Mouse (Mus musculus) spleen, postnatal 10 days (tissue): Measurements from ENCODE around the gene Nat8f2.
"Not testable (repeated sequence)": the region's sequence is repeated elsewhere in the genome, so short reads cannot be mapped to it uniquely, and the experiment has no call there.

ENCODE experiments used
- DNase-seq, 2 experiments: peaks; one replicate each; pipeline ENCODE4 v3.0.0; 2021 to 2022; ENCODE audit warnings: low spot score in 2 of 2

Nat8f2 gene

DNA sequence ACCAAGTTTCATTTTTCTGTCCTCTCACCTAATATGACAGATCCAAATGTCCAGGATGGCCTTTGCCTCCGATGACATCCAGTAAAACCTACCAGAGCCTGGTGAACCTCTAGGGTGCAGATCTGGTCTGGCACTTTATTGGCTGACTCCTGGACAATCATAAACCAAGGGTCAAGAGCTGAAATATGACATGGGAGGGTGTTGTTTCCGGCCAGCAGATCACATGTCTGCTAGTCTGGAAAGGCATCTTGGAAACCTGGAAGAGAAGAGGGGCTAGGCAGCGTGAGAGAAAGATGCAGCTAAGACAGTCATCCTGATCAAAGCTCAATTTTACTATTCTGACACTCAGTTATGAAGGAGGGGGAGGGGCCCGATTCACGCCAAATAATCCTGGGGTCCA is at the start of gene Nat8f2:
TSS of gene Nat8f2 (minus strand) at position 153 of the 400 bp plus-strand sequence.
- not testable (repeated sequence) for DNase-seq

DNA sequence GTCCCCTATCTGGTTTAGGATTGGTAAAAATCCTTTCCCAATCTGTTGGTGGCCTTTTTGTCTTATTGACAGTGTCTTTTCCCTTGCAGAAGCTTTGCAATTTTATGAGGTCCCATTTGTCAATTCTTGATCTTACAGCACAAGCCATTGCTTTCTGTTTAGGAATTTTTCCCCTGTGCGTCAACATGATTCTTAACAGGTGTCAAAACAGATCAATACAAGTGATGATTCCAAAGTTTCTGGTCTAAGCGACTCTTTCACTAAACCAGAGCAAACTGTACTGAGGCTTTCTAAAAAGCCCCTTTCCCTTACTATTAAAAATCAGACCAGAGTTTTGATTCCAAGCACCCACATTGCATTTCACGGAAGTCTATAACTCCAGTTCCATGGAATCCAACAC is 49.4 kb upstream of the Nat8f2 start:
- not testable (repeated sequence) for DNase-seq

DNA sequence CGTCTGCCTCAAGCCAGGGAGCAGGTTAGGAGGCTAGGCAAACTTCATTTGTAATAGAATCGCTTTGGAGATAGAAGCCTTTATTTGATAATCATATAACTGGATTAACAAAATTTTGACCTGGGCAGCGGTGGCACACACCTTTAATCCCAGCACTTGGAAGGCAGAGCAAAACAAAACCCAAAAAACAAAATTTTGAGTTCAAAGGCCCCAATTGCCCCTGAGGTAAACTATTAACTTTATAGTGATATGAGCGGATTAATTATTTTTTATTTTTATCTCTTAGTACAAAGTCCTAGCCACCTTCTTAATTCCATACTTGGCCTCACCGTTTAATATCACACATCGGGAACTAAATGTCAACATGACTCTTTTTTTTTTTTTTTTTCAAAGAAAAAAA is 47.6 kb upstream of the Nat8f2 start:
- DNase-seq: no peak

DNA sequence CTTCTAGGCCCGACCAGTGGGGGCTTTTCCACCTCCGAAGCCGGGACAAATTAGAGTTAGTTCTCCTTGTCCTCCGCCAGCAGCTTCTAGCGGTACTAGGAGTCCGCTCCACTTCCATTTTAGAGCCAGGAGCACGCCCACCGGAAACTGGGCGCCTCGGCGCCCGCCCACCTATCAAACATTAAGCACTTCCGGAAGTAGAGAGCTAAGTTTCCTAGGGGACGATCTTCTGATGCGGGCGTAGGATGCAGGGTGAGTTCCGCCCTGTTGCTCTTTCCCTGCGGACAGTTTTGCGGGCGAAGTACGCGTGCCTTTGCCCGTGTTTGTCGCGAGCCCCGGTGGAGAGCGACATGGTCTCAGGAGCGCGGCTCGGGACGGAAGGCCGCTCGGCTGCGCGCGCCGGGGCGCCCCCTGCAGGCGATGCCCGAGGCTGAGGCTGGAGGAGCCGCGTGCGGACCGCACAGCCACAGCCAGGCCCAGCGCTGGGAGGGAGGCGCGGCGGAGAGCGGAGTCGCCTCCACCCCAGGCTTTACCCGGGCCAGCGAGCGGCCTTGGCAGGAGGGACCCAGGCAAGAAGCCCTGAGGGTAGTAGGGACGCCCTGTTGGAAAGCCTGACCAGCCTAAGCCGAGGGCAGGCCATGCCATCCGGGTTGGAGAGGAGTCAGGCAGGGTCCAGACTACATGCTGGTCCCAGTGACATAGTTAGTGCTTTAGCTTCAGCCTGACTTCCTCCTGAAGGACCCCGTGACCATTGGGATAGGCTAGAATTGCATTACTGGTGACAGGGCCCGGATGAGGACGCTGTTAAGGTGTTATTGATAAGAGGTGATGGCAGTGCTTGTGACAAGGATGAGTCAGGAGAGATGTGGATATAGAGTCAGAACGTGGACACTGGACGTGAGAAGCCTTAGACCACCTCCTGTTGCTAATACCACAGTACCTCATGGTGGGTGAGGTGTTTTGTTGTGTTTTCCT is 46.9 kb upstream of the Nat8f2 start, which contains the start of gene Nat8f1:
TSS of gene Nat8f1 (minus strand) at position 149 of the 975 bp plus-strand sequence.
- DNase-seq: peak; percentile 88 to 90

DNA sequence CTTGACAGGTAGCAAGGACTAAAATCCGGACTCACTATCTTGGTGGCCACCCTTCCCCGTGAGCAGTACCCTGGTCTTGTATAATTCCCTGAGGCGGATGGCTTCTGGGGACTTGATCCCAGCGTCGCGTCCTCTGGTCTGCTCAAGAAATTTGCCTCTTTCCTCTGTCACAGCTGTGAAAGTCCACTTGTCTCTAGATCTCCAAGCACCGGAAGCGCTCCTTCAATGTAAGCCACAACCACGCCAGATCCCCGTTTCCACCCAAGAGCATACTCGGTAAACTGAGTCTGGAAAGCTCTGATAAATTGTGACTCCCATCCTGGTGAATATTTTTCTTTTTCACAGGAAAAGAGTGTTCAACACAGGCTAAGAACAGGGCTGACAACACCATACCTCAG is 46.2 kb upstream of the Nat8f2 start:
- peak in 1 of 2 experiments; percentile 35 for DNase-seq

DNA sequence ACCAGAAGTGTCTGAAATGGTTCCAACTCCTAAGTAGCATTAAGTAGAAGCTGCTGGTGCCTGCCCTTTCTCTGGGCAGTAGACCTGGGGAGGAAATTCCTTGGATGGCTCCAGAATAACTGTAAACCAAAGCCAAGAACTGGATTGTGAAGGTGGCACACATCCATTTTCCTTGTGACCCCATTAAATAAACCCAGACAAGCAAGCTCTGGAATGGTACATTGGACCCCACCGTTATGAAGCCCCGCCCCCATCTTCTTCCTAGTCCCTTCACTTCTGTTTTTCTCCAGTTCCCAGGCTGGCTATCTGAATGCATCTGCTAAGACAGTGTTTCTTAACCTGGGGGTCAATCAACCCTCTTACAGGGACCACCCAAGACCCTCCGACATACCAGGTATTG is 42.6 kb upstream of the Nat8f2 start, which contains the start of gene Tprkb:
TSS of gene Tprkb (plus strand) at position 279 of the 400 bp plus-strand sequence.
- no peak for DNase-seq

DNA sequence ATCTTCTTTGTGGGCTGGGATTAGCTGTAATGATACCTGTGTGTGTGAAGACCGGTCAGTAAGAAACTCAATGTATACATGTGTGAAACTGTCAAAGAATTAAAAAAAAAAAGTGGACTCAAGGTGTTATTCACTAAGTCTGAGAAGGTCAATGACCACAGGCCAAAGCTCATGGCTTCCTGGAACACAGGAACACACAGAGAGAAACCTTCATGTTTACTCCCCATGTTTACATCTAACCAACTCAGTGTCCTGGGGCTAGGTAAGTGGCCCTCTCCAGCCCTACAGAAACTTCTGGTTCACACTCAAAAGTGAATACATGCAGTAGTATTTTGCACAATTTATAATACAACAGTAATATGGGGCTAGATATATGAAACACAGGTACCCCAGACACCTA is 40.7 kb upstream of the Nat8f2 start:
- DNase-seq: no peak

DNA sequence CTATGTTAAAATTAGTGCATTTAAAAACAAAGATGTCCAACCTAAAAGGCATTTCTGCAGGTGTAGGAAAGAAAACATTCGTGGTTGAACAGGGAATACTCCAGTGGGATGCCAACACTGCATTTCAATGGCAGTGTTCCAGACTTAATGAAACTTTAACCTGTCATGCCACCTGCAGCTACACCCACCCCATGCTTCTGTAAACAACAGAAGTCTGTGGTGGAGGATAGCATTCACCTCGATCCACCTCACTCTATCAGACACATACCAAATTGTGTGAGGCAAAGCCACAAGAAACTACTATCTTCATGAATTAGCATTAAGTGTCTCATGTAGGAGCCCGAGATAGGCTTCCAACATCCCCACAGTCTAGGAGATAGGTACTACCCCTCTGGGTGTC is 39.4 kb upstream of the Nat8f2 start:
- no peak for DNase-seq

DNA sequence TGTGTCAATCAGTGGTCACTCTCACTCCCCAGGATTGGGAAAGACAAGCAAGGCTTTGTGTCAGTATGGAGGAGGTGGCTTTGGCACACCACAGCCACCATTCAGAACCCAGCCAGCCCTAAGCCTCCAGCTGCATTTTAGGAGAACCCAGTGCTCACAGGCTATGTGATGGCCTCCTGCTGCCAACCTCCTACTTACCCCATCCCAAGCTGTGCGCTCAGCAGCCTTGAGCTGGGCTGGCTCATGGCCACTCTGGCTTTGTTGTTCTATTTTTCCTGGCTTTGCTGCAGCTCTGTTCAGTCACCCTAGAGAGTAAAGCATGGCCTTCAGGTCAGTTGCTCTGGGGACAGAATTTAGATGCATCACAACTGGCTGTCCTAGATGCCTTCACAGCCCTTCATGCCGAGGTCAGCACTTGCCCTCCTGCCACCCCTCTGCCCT is 38.0 kb upstream of the Nat8f2 start:
- DNase-seq: not testable (repeated sequence)

DNA sequence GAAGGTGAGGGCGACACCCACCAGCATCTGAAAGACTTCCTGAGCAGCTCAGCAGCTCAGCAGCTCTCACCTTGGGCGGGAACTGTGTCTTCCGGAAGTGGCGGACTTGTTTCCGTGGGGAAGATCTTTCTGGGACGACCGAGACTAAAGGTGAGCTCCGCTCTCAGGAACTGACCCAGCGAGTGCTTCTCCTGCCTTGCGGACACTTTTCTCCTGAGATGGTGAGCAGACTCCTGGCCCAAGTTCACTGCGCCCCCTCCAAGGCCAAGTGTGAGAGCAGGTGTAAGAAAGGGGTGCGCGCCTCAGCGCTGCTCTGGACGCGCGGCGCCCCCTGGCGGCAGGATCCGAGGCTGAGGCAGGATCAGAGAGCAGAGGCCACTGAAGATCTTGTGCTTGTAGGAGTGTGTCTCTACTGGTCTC is 35.7 kb upstream of the Nat8f2 start, which contains the start of gene Nat8f4:
TSS of gene Nat8f4 (minus strand) at position 243 of the 420 bp plus-strand sequence.
- peak; percentile 76 to 85 for DNase-seq

DNA sequence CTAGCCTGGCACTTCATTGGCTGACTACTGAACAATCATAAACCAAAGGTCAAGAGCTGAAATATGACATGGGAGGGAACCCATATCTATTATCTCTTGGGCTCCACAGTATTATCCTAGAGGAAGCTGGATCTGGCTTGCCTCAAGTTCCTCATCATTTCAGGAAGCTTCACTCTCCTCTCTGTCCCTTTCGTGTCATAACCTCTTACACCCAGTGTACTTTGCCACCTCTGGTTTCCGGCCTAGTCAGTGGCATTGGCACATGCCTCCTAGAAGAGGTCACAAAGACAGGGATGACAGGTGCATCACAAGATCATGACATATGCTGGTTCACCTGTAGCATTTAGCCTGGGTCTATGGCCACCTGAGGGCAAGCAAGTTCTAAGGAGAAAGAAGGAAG is 33.3 kb upstream of the Nat8f2 start:
- no peak for DNase-seq

DNA sequence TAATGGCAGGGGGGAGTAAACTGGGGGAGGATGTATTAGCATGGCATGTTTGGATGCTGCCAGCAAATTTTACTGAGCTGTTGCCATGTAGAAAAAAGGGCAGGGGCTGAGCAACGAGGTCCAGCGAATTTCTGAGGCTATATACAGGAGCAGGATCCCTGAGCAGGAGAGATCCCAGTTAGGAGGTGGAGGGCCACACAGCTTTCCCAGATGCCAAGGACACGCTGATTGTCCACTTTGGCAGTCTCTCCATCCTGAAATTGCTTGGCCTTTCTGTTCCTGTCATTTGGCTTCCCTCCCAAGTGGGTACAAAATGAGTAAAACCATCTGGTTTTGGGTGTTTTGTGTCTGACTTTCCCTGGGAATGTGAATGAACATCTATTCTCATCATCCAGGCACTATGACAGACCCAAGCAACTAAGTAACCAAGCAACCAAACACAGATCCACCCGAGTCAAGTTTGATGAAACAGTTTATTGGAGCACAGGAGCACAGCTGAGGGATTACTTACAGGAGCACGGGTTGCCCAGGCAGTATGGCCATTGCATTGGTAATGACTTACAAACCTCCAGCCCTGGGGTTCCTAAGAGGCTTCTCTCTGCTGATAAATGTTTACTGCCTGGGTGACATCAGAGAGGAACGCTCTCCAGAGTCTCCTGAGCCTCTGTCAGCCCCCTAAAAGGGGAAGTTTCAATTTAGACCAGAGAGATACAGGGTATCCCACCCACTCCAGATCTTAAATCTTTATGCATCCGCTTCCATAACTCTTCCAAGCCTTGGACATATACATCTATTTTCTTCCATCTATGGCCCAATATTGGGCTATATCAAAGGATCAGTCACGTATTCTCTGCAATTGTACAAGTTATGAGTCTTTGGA is 29.9 kb upstream of the Nat8f2 start:
- not testable (repeated sequence) for DNase-seq

DNA sequence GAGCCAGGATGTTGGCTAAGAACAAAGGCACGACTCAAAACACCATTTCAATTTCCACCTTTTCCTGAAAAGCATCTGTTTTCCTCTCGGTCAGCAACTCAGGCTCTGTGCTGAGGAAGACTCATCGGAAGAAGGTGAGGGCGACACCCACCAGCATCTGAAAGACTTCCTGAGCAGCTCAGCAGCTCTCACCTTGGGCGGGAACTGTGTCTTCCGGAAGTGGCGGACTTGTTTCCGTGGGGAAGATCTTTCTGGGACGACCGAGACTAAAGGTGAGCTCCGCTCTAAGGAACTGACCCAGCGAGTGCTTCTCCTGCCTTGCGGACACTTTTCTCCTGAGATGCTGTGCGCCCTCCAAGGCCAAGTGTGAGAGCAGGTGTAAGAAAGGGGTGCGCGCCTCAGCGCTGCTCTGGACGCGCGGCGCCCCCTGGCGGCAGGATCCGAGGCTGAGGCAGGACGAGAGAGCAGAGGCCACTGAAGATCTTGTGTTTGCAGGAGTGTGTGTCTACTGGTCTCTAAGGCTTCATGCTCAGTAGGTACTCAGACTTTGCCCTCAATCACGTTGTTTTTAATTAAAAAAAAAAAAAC is 26.2 kb upstream of the Nat8f2 start:
- peak in 1 of 2 experiments; percentile 27 for DNase-seq

DNA sequence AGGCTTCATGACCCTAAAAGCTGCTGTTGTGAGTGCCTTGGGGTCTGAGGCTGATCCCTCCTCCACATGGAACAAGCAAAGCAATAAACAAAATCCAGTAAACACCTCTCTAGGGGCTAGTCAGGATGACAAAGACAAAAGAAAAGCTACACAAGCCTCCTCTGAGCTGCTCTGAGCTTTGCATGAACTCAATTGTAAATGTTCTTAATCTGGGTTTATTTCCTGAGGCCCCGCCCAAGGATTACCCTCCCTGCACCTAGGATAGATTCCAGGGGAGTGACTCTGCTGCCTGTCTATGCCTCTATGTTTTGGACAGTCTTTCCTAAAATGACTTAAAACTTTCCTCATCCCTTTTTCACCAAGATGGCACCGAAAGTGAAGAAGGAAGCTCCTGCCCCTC is 20.0 kb upstream of the Nat8f2 start:
- no peak for DNase-seq

DNA sequence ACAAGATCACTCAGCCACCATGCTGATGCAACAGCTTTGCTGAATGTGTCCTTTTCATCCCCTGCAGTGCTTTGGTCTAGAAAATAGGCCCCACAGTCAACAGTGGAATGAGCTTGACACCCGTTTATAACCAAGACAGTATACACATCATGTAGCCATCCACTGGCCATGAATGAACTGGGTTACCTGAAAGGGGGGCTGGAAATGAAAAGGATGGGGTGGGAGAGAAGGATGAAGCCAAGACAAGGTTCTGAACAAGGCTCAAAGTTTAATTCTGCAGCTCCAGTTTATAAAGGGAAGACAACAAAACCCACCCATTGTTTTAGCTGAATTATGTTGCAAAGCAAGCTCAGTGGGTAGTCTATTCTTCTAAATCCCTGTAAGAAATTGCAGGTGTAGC is 15.4 kb upstream of the Nat8f2 start:
- no peak for DNase-seq

DNA sequence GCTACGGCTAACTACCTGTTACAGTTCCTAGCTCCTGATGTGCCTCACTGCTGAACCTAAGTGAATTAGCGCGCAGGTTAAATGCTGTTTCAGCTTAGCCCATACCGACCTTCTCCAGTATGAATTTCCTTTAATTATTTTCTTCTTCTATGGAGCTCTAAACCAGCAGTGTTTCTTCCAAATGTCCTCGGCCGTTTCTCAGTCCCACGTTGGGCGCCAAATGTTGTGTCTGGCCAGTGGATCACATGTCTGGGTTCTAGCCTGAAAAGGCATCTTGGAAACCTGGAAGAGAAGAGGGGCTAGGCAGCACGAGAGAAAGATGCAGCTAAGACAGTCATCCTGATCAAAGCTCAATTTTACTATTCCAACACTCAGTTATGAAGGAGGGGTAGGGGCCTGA is 14.3 kb upstream of the Nat8f2 start:
- DNase-seq: not testable (repeated sequence)

DNA sequence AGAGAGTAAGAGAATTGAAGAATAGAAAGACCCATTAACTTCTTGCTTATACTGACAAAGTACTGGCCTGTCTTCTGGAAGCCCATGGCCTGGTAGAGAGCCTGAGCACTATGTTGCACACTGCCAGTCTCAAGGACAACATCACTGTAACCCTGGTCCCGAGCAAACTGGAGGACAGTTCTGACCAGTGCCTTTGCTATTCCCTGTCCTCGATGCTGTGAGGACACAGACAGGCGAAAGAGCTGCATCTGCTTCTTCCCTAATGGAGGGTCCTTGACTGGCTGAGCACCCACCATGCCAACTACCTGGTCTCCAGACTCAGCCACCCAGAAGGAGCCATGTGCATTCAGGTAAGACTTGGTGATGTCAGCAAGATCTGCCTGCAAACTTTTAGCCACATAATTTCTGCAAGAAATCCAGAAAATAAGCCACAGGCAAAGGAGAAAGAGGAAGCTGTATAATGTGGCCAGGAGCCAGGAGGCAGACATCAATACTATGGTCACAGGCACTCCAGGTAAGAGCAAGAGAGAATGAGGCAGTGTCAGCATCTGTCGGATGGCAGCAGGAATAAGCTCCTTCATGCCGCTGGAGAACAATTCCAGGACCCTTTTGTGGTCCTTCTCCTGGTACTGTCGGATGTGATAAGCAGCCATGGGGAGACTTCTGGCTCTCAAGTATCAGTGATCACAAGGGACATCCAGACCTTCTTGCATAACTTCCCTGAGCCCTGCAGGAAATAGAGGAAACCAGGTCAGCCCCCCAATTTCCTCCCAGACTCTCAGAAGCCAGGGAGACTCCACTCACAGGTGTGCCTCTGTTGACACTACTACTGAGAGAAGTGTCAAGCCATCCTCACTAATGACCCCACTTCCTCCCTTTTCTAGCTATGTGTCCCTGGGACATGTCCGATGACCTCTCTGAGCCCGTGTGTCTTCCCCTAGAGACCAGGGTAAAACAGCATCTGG is 950 bp downstream of the Nat8f2 start:
- no peak for DNase-seq

DNA sequence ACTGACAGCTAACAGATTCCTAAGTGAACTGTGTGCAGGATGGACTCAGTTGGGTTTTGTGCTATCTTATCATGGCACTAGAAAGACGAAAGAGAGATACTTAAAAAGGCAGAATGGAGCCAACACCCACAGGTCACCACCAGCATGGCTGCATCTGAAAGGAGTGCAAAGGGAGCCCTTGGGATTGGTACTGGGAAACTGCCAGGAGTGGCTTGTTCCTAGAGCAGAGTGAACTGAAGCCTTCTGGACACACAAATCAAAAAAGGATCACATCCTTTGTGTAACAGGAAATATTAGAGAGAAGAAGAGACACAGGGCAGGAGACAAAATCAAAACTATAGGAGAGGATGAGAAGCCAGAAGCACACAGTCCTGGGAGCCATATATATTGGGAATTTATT is 2.0 kb downstream of the Nat8f2 start:
- not testable (repeated sequence) for DNase-seq

DNA sequence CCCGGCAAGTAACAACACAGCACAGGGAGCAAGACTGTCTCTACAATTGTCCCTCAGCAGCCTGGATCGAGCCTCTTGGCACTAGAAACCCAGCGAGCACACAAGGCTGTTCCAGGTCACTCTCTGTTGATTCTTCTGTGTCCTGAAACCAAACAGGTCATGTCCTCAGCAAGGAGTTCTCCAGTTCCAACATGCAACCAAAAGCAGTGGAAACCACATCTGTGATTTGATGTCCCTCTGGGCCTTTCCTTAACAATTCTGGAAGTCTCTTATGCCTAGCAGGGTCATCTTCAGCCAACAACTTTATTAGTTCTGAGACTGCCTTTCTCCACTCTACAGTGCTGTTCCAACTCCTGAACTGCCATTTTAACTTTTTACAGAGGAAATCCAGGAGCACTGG is 2.8 kb downstream of the Nat8f2 start:
- not testable (repeated sequence) for DNase-seq

DNA sequence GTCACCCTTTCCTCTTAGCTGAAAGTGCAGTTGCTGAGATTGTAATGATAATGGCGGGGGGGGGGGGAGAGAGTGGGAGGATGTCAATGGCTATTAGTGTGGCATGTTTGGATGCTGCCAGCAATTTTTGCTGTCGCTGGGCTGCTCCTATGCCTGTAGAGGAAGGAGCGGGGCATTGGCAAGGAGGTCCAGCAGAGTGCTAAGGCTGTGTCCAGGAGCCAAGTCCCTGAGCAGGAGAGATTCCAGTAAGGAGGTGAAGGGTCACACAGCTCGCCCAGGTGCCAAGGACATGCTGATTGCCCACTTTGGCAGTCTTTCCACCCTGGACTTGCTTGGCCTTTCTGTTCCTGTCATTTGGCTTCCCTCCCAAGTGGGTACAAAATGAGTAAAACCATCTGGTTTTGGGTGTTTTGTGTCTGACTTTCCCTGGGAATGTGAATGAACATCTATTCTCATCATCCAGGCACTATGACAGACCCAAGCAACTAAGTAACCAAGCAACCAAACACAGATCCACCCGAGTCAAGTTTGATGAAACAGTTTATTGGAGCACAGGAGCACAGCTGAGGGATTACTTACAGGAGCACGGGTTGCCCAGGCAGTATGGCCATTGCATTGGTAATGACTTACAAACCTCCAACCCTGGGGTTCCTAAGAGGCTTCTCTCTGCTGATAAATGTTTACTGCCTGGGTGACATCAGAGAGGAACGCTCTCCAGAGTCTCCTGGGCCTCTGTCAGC is 3.9 kb downstream of the Nat8f2 start:
- DNase-seq: not testable (repeated sequence)
